Mouse (Mus musculus): ENCODE measurements at regions not wholly inside any gene's neighbourhood (a gene's known extent, or its start where the extent isn't known, plus 50 kb on each side); places are given as distances from the start of the nearest gene placed in this dataset.

DNA sequence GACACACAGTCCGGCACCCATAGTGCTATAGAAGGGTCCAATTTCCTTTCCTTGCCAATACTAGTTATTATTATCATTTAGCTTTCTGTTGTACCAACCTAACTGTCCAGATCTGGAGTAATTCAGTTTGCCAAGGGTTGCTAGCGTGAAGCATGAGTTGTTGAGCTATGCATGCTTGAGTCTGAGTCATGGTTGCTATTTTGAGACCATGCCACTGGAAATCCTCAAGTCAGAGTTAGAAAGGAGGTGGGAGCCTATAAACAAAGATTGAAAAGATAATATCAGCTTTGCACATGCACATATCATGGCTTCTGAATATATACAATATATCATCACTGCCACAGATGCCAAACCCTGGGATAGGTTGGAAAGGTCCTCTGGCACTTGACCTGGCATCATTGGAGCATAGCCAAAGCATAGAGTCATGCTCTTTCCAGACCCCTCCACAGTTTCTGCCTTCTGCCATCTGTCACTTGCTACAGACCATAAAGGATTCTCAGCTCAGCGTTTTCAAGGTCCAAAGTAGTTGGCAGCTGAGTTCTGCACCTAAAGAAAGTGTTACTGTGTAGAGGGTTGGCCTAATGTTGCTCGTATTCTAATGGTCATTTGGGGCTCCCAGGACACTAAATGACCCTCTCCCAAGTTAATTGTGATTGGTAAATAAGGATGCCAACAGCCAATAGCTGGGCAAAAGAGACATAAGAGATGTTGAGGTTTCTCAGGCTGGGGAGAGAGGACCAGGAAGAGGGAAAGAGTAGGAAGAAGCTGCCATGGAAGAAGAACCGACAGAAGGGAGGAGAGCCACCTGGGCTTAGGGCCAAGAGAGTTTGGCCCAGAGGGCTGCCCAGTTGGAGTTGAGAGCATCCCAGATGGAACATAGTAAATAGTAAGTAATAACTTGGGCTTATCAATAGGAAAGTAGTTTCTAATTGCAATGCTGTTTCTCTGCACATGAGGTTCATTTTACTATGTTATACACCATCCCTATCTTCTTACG, 586.9 kb downstream of the Ptprc start:
- Histone ChIP-seq H3K27ac (replicated peaks) (no peak overlapping the region), H3K36me3 (no peaks in the 10 kb centered on the region), H3K4me3 (no peak overlapping the region), H3K9me3 (replicated peaks) (no peaks in the 10 kb centered on the region), H3K4me1 (no peaks in the 10 kb centered on the region), H3K27me3 (ENCODE audit: low read depth, poor library complexity, severe bottlenecking) (no peaks in the 10 kb centered on the region)
- no peak for DNase-seq (ENCODE audit: low spot score)
- WGBS = 89% methylated on average over 6 of the region's 6 CpGs

DNA sequence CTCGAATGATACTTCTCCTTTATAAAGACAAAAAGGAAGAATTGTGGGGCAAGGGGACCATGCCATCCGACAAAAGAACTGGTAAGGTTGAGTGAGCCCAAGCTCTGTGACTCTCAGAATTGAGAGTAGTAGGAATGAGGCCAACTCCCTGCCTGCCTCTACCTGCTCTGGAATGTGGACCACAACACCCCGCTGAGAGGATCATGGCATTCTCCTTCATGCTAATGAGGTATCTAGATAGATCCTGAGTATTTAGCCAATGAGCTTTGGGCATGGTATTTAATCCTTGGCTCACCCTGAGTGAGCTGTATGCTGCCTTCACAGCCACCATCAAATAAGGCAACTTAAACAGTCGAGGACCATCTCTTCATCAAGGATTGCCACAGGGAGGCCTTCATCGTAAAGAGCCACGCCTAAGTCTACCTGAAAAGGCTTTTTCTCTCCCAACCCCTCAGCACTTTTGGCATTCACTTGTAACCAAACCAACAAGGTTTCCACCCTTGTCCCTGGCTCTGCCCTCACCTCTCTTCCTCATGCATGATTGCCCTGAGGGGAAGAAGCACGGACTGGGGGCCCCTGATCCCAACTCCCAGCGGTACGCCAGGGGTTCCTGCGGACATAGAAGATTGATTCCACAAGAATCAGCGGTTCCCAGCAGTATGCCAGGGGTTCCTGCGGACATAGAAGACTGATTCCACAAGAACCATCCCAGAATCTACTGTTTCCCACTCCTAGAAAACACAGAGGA, 587.9 kb downstream of the Ptprc start:
- no peak overlapping the region for H3K27ac ChIP-seq (replicated peaks)
- DNase-seq (ENCODE audit: low spot score) = no peak
- no peaks in the 10 kb centered on the region for H3K9me3 ChIP-seq (replicated peaks)
- no peaks in the 10 kb centered on the region for H3K36me3 ChIP-seq
- WGBS = 84% methylated on average over 12 of the region's 12 CpGs
- H3K4me3 ChIP-seq = no peak overlapping the region
- H3K27me3 ChIP-seq (ENCODE audit: low read depth, poor library complexity, severe bottlenecking) = no peaks in the 10 kb centered on the region
- no peaks in the 10 kb centered on the region for H3K4me1 ChIP-seq

DNA sequence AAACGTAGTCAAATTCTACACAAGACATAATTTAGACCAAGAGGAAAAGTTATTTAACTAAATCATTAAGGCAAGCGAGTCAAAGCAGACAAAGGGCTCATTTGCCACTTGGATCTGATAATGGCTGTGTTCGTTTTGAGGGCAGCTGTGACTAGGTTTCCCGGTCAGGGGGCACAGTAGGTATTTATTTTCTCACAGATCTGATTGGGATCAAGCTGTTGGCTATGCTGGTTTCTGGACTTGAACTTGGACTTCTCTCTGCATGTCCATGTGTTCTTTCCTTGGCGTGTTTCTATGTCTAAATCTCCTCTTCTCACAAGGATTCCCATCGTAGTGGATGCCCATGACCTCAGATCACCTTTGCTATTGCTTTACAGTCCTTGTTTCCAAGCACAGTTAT, 590.8 kb downstream of the Ptprc start:
- H3K27ac ChIP-seq (replicated peaks) = no peak overlapping the region
- no peak overlapping the region for H3K4me3 ChIP-seq
- no peaks in the 10 kb centered on the region for H3K9me3 ChIP-seq (replicated peaks)
- no peaks in the 10 kb centered on the region for H3K4me1 ChIP-seq
- 84% methylated on average over 6 of the region's 6 CpGs for WGBS
- no peak for DNase-seq (ENCODE audit: low spot score)
- H3K36me3 ChIP-seq = no peaks in the 10 kb centered on the region
- no peaks in the 10 kb centered on the region for H3K27me3 ChIP-seq (ENCODE audit: low read depth, poor library complexity, severe bottlenecking)

DNA sequence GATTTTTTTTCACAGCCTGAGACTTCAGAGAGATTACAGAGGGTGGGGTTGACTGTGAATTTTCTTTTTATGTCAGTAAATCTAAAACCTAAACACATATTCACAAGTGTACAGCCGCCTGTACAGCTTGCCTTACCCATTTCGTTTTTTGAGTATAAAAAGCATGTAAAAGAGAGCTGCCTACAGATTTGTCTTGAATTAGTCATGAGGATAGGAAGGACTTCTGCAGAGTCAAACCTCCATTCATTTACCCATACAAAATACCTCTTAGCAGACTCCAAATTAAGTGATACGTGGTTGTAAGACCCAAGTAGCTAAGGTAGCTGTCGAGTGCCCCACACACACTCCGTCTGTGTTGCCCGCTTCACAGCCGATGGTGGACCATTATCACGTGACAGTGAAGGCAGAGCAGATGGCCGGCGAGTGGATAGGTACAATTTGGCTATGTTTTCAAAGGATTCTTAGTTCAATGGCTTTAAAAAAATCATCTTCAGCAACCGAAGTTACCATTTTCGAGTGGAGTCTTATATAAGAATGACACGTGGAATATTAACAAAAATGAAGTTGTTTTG, 591.3 kb downstream of the Ptprc start:
- H3K36me3 ChIP-seq = no peaks in the 10 kb centered on the region
- no peak for DNase-seq (ENCODE audit: low spot score)

DNA sequence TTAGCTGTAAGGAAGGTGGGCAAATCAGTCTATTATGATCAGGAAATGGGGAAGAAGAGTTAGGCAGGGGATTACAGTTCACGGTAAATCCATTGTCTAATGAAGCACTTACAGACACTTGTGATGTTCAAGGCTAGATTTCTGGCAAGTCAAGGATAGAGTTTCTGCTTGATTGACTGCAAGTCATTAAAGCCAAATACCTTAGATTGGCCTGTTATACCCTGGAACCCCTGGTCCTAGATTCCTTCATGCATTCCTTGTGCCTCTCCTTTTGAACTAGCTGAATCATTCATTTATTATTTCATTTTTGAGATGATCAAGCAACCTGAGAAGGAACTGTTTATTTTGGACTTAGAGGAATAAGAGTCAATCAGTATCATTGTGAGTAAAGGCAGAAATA, 597.9 kb downstream of the Ptprc start:
- no peaks in the 10 kb centered on the region for H3K36me3 ChIP-seq
- WGBS = 60% methylated on average over 1 of the region's 1 CpGs
- DNase-seq (ENCODE audit: low spot score) = no peak
- H3K4me1 ChIP-seq = no peaks in the 10 kb centered on the region
- no peak overlapping the region for H3K4me3 ChIP-seq
- no peaks in the 10 kb centered on the region for H3K27me3 ChIP-seq (ENCODE audit: low read depth, poor library complexity, severe bottlenecking)
- no peaks in the 10 kb centered on the region for H3K9me3 ChIP-seq (replicated peaks)
- H3K27ac ChIP-seq (replicated peaks) = no peak overlapping the region

More for the DNA sequence above, 591.3 kb downstream of the Ptprc start:
- H3K4me3 ChIP-seq = no peak overlapping the region
- H3K27ac ChIP-seq (replicated peaks) = no peak overlapping the region
- H3K27me3 ChIP-seq (ENCODE audit: low read depth, poor library complexity, severe bottlenecking) = no peaks in the 10 kb centered on the region
- H3K4me1 ChIP-seq = no peaks in the 10 kb centered on the region
- no peaks in the 10 kb centered on the region for H3K9me3 ChIP-seq (replicated peaks)
- 91% methylated on average over 13 of the region's 13 CpGs for whole genome bisulfite sequencing

DNA sequence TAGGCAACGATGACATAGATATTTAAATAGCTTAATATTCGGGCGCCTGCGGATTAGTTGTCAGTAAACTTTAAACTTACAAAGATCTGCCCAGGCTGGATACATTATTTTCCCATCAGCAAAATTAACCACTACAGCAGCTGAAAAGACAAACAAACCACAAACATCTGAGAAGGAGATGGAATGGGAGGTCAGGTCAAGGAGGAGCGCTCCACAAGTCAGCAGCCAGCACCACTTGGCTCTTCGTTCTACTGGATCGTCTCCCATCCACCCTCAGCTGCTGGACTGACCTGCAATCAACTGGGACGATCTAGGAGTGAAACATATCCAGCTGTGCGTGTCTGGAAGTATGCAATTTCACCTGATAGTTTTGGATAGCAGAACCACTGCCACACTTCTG, 599.3 kb downstream of the Ptprc start:
- DNase-seq (ENCODE audit: low spot score) = no peak
- Histone ChIP-seq H3K27ac (replicated peaks) (no peak overlapping the region), H3K4me3 (no peak overlapping the region), H3K36me3 (no peaks in the 10 kb centered on the region), H3K4me1 (no peaks in the 10 kb centered on the region), H3K9me3 (replicated peaks) (no peaks in the 10 kb centered on the region), H3K27me3 (ENCODE audit: low read depth, poor library complexity, severe bottlenecking) (no peaks in the 10 kb centered on the region)
- 86% methylated on average over 9 of the region's 9 CpGs for WGBS

DNA sequence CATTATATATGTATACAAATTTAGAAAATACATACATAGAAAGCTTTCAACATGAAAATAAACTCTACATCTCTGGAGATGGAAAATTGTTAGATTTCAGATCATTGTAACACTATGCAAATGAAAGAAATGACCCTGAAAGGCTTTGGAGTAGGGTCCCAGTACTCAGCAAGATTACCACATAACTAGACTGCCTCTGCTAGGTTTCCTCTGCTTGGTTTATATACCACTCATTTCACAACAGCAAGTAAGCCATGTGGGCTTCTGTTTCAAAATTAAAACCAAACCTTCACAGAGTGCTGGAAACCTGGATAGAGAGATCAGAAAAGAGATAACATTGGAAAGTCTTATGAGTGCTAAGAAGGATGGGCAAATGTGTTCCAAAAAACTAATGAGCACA, 600.1 kb downstream of the Ptprc start:
- no peak for DNase-seq (ENCODE audit: low spot score)
- no peaks in the 10 kb centered on the region for H3K9me3 ChIP-seq (replicated peaks)

DNA sequence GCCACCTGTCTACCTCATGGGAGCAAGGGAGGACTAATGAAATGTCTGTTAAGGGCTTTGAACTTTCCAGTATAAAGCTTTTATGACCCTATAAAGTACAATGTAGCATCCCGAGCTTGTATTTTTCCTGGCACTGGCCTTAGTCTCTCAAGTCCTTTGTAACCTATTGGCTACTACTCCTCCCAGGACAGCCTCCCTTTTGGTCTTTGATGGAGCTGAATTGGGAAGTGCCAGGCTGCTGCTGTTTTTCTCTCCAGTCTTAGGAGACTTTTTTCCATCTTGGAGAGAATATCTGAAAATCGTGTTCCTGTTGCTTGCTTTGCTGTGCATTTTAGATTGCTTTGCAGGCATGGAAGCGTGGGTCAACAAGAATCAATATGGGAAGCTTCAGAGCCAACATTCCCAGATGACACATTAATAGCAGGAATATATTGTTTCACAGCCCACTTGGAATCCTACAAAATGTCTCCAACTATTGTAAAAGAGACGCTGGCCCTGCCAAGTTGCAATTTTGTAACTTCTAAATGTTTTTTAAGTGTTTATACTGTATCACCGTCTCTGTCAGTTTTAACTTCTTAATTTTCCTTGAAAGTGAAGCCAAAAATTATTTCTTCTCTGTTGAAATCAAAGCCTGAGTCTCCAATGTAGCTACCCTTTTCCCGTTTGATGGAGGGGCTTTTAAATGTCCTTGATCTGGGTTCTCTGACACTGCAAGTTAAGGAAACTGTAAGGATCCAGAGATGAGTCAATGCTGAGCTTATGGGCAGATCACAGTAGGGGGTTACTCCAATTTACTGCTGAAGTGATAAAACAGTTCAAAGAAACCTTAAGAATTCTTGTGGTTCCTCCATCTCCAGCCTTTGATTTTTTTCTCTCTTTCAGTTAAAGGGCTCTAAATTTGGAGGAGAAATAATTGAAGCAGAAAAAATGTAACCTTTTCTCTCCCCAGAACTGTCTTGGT, 603.3 kb downstream of the Ptprc start:
- Histone ChIP-seq H3K4me1 (no peaks in the 10 kb centered on the region), H3K4me3 (no peak overlapping the region), H3K27ac (replicated peaks) (no peak overlapping the region), H3K27me3 (ENCODE audit: low read depth, poor library complexity, severe bottlenecking) (no peaks in the 10 kb centered on the region), H3K9me3 (replicated peaks) (no peaks in the 10 kb centered on the region), H3K36me3 (no peaks in the 10 kb centered on the region)
- 91% methylated on average over 6 of the region's 6 CpGs for WGBS
- DNase-seq (ENCODE audit: low spot score) = no peak

More for the DNA sequence above, 600.1 kb downstream of the Ptprc start:
- no peaks in the 10 kb centered on the region for H3K27me3 ChIP-seq (ENCODE audit: low read depth, poor library complexity, severe bottlenecking)
- no peaks in the 10 kb centered on the region for H3K4me1 ChIP-seq
- H3K27ac ChIP-seq (replicated peaks) = no peak overlapping the region
- no peak overlapping the region for H3K4me3 ChIP-seq
- no peaks in the 10 kb centered on the region for H3K36me3 ChIP-seq

DNA sequence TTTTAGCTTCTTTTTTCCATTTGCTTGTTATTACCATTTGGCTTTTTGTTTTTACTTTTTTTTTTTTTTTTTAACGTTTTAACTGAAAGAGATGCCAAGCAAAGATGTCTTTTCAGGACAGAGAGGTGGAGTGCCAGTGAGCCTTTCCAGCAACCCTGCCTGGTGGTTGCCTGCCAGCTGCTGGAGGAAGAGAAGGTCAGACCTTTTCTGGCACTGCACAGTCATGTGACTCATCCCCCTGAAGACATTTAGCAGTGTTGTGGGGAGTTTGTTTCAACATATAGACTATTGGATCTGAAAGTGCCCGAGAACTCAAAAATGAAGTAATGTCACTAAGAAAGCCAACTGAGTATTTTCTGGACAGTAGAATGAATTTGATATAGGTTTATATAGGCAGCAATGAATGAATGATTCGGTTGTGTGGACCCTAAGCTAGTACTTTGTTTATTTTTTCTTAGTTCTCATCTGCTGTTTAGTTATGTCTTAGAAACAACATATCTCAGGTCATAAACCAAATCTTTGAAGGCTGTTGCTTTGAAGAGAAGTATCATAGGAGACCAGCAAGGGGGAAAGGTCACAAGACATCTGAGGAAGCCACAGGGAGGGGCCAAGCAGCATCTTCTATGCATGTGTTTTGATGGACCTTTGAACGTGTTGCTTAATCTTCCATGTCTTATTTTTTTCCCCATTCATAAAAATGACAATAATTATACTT, 604.2 kb downstream of the Ptprc start:
- WGBS = 77% methylated on average over 4 of the region's 4 CpGs
- no peaks in the 10 kb centered on the region for H3K9me3 ChIP-seq (replicated peaks)
- DNase-seq (ENCODE audit: low spot score) = no peak
- H3K36me3 ChIP-seq = no peaks in the 10 kb centered on the region
- no peak overlapping the region for H3K4me3 ChIP-seq
- no peak overlapping the region for H3K27ac ChIP-seq (replicated peaks)
- no peaks in the 10 kb centered on the region for H3K4me1 ChIP-seq
- H3K27me3 ChIP-seq (ENCODE audit: low read depth, poor library complexity, severe bottlenecking) = no peaks in the 10 kb centered on the region

DNA sequence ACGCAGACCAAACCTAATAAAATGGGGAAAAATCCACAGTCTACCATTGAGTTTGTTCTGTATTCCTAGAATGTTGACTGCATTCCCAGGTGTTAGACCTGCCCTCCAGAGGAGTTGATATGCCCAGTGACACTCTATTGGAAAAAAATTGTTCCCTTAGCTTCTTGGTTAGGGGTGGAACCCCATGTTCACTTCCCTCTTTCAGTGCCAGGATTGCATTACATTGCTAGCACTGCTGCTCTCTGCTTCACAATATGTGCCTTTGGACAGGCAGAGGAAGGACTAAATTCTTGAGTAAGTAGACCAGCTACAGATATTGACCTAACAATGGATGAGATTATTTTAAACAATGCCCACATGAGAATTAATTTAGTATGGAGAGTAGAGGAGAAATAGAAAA, 607.3 kb upstream of the Nr5a2 start:
- H3K4me1 ChIP-seq = no peaks in the 10 kb centered on the region
- 89% methylated on average over 1 of the region's 1 CpGs for WGBS
- H3K9me3 ChIP-seq (replicated peaks) = no peaks in the 10 kb centered on the region
- DNase-seq (ENCODE audit: low spot score) = no peak
- H3K27me3 ChIP-seq (ENCODE audit: low read depth, poor library complexity, severe bottlenecking) = no peaks in the 10 kb centered on the region
- H3K4me3 ChIP-seq = no peak overlapping the region
- H3K36me3 ChIP-seq = no peaks in the 10 kb centered on the region
- no peak overlapping the region for H3K27ac ChIP-seq (replicated peaks)

DNA sequence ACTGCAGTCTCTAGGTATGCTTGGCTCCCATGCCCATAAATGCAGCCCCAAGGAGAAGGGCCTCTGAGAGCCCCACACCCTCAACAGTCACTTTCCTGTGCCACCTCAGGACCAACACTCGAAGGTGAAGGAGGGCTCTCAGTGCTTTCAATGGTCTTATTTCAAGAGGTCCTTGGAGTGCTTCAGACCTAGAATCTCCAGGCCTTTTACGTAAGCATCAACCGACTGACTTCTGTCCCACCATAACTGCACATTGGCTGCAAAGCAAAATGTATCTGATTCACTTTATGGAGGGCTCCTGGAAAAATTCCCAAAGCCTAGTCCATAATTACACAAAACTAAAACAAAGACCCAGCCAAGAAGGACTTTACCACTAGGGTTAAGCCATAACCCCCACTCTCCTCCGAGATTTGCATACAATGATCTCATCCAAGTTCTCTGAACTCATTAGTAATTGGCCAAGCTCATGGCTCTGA, 605.4 kb upstream of the Nr5a2 start:
- H3K4me1 ChIP-seq = no peaks in the 10 kb centered on the region
- no peak for DNase-seq (ENCODE audit: low spot score)
- no peaks in the 10 kb centered on the region for H3K9me3 ChIP-seq (replicated peaks)
- no peak overlapping the region for H3K4me3 ChIP-seq
- WGBS = 90% methylated on average over 4 of the region's 4 CpGs
- H3K27me3 ChIP-seq (ENCODE audit: low read depth, poor library complexity, severe bottlenecking) = no peaks in the 10 kb centered on the region
- no peak overlapping the region for H3K27ac ChIP-seq (replicated peaks)
- H3K36me3 ChIP-seq = no peaks in the 10 kb centered on the region

All from midbrain, embryonic 10.5 days (tissue).